Mouse (Mus musculus): ENCODE measurements at regions not wholly inside any gene's neighbourhood (a gene's known extent, or its start where the extent isn't known, plus 50 kb on each side); places are given as distances from the start of the nearest gene placed in this dataset.
"Not testable (repeated sequence)": the region's sequence is repeated elsewhere in the genome, so short reads cannot be mapped to it uniquely, and the experiment has no call there.

DNA sequence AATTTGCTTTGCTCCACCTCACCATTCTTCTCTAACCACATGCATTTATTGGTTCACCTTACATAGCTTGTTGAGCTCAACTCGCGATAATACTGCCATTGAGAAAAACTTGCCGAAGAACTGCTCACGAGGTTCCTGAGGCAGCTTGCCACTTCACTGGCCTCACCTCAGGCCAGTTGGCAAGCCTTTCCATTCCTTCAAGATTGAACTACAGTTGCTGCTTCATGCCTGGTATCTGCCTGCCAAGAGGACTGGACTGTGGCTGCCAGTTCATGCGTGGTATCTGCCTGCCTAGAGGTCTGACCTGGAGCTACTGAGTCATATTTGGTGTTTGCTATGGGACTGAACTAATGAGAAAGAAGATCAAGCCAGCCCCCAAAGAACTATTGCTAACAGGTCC is 420.9 kb downstream of the 1190002N15Rik start:
- CTCF ChIA-PET: interaction anchor here (0.6 kb wide), 1 partner anchor 26 kb away, joined by 4 read pairs; no protein-coding TSS in a partner anchor

DNA sequence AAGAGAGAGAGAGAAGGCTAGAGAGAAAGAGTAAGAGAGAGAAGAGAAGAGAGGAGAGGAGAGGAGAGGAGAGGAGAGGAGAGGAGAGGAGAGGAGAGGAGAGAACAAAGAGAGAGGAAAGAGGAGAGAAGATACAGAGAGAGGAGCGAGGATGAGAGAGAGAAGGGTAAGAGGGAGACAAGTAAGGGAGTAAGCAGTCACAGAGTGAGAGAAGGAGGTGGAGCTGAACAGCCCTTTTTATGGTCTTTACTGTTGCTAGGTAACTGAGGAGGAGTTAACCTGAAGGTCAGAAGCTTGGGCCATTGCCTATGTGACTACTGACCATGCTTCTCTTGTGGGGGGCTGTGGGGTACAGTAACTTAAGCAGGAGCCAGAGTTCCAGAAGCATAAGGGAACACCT is 430.2 kb downstream of the 1190002N15Rik start:
- CTCF ChIA-PET: not testable (repeated sequence)

DNA sequence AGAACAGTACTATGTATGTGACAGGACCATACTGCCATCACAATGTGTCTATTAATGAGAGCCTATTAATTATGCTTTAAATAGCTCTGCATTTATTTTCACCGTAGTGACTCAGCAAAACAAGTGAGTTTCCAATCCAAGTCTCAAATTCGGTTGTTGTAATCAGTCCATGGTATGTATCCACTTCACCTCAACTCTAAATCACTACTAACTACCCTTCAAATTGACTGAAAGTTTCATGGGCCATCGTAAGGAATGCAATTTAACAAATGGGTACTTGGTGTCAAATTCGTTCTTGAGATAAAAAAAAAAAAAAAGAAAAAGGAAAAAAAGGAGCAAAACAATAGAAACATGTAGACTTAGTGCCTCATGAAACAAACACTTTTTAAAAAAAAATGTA is 433.2 kb downstream of the 1190002N15Rik start:
- CTCF ChIA-PET: interaction anchor here (0.7 kb wide), 1 partner anchor 30 kb away, joined by 5 read pairs; no protein-coding TSS in a partner anchor

DNA sequence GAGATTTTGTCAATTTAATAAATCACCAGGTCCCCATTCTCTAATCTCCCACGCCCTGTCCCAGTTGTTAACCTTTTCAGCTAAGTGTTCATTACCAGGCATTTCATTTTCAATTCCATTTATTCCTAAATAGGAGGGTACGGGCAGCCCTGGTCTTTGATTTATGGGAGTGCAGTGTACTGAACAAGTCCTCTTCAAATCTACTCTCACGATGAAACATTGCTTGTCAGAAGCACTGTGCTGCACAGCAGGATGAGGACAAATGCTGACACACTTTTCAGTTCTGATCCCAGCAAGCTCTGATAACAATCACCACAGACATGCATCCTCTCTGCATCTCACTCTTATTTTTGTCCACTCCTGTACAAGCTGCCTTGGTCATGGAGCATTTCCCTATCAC is 435.9 kb downstream of the 1190002N15Rik start:
- CTCF ChIA-PET: no interaction called here

DNA sequence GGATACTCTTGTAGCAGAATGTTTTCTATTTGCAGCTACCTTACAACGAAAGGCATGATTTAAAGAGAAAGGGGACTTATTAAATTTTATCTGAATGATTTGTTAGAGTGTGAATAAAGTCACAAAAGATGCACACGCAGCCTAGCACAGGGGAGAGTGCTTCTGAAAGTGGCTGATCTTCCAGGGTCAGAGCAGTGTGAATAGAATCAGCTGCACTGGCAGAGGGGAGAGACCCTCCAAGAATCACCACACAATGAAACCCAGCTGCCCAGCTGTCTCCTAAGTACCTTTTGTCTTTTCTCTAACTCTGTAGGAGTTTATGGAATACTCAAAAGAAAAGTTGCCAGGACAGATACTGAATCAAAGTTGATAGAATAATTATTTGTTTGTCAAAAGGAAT is 443.1 kb downstream of the 1190002N15Rik start:
- CTCF ChIA-PET: no interaction called here

DNA sequence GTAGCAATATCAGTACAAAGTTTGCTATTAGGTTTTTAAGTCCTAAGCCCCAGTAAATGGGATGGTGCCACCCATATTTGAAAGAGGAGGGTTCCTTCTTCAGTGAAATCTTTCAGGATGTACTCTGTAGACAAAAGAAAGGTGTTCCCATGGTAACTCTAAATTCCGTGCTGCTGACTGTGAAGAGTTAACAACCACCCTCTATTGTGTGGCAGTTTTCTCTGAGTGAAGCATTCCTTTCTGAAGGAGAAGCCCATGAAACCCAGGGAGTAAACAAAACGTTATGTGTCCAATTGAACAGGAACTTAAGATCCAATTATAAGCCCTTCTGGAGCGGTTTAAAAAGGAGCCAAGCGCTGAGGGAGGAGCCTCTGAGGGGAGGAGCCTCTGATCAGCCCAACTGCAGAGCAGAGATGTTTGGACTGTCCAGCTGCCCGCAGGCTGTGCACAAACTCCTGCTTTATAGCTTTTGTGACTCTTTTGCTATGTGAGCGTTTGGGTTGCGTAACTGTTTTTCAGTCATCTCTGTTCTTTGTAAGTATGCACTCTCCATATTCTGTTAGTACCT is 446.1 kb downstream of the 1190002N15Rik start:
- CTCF ChIA-PET: no interaction called here

DNA sequence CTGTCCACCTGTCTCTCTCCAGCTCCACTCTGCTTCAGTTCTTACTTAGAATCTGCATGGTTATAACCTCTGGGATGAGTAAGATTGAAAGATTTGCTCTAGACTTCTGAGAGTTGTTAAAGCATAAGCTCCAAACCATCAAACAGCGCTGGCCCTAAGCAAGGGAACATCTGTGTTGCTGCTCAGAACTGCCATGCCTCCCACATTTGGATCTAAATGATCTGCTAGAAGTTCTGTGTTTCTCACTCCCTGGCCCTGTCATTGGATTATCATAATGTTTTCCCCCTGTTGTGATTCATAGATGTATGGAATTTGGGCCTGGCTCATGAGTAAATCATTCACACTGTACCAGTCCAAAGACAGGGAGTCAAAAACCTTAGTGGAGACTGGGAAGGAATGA is 448.1 kb downstream of the 1190002N15Rik start:
- CTCF ChIA-PET: no interaction called here

DNA sequence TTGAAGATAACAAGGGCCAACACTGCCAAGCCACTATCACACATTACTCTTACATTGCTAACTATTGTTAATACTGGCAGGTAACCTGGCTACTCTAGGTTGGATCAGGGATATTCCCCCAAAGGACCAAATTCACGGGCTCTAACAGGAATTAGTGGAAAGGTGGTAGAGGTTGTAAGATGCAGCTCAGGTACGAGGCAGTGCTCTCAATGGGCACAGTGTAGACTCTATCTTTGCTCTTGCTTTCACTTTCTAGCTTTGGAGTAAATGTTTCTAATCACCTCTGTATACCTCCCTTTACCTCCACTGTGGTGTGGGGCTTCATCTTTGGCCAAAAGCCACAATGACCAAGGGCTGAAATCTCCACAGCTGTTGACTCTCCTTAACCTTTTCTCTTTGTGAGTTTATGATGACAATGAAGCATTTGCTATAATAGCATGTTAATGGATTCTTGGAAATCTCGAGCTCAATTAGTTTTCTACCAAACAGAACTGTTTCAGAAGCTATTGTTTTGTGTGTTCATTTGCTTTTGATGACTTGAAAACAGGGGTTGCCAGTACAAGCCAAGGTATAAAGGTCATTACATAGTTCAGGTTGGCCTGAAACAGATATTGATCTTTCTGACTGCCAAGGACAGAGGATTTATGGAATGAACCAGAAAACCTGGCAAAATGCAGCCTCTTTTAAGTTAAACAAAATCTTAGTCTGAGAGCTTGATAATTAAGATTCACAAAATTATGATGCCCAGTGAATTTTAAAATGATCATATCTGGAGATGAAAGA is 454.1 kb downstream of the 1190002N15Rik start:
- CTCF ChIA-PET: no interaction called here

DNA sequence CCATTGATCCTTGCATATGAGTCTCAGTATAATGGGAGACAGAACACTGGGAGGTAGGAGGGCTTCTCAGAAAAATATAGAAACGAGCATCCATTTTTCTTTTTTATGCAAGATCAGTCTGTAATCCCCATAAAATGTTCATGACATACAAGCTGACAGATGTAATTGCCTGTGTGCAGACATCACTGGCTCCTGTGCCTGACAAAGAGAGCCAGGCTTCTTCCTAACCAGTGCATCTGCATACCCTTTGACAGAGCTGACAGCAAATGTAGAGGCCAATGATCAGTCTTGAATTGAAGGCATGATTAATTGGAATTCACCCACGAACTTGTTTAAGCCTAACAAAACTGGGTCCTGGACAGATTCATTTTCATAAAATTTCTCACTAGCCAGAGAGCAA is 463.0 kb downstream of the 1190002N15Rik start:
- CTCF ChIA-PET: no interaction called here

DNA sequence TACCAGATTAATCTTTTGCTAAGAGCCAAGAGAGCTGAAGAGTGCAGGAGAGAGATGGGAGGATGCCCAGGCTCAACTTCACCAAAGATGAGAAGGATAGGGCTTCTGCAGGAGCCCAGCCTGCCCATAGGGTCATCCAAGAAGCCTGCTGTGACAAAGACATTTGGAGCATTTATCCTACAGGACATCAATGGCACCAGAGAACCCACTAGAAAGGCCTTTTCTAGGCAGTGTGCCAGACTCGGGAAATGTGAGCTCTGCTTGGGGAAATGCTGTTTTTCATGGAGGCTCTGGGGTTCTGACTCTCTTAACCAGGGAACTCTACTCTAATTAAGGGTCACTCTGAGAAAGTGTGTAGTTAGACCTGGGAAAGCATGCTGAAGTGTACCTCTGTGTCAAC is 470.8 kb downstream of the 1190002N15Rik start:
- CTCF ChIA-PET: no interaction called here

DNA sequence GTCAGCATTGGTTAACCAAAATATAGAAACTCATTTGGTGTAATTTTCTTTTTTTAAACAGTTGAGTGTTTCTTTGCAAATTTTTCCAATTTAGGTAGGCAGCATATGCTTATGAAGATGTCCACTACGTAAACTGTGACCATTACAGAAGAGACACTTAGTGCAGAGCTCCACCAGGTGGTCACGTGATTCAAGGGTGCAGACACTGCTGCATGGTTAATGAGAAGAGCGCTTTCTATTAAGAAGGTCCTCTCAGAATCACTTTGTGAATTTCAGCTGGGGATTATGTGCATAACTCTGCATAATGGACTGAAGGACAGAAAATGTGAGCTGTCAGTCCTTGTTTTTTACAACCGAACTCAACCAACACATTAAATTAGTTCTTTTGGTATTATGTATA is 484.7 kb downstream of the 1190002N15Rik start:
- CTCF ChIA-PET: no interaction called here

DNA sequence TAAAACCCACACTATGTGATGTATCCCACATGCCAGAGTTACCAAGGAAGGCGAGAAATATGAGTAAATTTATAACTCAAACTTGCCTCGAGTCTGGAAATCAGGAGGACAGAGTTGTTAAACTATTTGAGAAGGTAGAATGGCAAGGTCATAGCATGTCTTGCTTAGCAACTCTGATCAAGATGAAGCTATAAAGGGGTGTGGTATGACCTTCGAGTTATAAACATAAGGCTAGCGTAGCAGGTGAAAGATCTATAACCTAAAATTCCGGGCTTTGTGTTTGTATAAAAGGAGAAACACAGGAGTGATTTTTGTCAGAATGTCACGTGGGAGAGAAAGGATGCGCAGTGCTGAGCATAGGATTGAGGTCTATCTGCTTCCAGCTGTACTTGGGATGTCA is 490.0 kb downstream of the 1190002N15Rik start:
- CTCF ChIA-PET: no interaction called here

DNA sequence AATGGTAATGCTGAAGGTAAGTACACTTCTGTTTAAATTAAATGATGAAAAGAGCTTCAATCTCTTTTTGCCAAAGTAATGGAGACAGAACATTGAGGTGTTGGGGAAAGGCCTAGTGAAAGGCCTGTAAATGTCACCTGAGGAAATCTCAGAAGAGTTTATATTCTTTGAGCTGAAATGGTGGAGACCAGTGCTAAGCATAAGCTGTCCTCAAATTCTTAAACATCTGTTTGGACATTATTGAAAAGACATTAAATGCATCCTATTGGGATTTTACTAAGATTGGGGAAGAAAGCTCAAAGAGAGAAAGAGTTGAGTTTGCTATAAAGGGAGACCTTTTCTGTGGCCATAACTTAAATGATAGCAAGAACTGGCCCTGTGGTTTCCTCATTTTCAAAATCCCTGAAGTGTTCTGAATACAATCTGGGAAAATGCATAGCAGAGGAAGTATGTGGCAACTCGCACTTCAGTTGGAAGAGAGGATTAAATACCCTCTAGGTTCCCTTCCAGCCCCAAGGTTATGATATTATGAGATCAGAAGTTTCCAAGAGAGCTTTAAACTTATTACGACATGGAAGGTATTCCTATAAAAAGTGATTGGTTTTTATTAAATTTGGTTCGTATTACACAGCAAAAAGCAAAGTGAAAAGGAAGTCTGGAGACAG is 492.3 kb downstream of the 1190002N15Rik start:
- CTCF ChIA-PET: no interaction called here

DNA sequence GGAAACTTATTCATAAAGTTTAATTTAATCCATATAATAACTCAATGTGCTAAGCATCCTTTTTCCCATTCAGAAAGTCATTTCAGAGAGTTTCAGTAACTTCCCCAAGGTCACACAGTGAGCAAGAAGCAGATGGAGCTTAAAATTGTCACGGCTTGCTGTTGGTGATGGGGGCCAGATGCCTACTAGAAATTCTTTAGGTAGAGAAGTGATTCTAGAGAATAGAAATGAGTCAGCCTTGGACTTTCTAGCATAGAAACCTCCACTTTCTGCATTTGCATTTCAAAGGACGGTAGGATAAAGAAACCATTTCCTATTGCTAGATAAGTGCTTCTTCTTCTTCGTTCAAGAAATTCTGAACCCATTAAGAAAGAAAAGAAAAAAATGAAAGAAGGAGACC is 514.1 kb downstream of the 1190002N15Rik start:
- CTCF ChIA-PET: no interaction called here

DNA sequence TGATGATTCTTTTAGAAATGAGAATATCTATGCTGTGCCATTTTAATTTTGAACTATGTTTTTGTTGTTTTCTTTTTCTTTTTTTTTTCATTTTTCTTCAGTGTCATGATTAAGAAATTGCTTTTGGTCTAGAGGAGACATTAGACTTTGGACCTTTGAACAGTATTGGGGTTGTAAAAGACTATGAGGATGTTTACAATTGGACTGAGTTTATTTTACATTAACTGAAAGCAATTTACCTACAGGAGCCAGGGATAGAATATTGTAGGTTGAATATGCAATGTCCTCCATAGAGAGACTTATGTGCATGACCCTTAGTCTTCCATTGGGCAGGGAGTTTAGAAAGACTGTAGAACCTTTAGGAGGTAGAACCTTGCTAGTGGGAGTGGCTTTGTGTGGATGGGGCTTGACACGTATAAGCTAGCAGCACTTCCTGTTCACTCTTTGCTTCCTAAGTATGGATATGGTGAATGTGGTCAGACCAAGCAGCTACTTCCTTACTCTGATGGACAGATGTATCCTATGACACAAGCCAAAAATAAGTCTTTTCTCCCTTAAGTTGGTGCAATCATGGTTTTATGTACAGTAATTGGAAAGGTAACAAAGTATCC is 516.5 kb downstream of the 1190002N15Rik start:
- CTCF ChIA-PET: no interaction called here

DNA sequence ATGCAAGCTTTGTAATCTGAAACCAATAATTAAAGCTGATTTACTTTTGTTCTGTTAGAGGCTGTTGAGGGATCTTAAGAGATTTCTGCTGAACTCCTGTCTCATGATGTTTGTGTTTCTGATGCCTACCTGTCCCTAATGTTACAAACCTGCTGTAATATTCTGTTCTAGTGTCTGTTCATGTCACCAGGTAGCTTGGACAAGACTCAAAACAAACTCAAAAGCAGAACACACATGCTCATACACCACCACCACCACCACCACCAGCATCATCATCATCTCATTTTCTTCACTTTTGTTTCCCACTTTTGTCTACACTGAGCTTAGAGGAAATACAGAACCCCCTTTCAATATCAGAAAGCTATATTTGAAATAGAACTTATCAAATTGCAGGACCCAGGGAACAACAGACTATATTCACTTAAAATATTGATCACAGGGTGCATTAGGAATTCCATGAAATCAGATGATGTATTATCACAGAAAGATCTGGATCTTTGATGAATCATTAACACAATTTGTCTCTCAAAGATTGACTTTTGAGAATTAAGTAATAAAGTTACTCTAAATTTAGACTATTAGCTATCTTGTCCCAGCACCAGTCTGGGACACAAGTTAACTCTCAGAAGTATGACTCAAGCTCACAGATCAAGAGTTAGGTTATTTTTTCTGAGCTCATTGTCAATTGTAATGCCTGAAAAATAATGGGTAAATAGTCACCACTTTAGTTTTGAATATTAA is 521.0 kb downstream of the 1190002N15Rik start:
- CTCF ChIA-PET: no interaction called here

DNA sequence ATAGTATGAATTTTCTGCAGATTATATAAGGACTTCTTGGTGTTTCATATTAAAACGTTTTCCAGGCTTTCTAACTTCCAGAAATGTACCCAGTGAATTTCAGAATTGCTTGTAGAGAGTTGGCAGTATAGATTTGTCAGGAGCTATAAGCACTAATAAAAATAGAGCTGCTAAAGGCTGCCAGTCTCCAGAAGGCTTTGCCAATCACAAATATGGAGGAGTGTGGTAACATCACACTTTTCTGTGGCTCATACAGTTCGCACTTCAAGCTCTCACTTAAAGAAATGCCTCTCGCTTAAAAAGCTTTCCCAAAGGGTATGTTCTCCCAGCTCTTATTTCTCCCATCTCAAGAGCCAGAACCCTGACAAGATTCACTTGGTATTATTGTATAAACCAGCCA is 545.7 kb downstream of the 1190002N15Rik start:
- CTCF ChIA-PET: no interaction called here

DNA sequence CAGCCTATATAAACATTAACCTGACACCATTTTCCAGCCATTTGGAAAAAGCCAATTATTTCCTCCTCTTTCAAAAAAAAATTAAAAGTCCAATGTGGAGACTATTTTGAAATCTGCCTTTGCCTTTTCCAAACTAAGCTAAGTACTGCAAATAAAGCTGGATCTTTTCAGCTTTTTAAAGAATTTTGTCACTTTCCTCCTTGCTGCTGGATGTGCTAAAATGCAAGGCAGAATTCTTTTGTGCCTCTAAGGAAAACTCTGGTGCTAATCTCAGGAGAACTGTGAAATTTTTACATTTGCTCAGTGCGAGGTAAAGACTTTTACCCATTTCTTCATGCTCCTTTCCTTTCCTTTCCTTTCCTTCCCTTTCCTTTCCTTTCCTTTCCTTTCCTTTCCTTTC is 546.7 kb downstream of the 1190002N15Rik start:
- CTCF ChIA-PET: no interaction called here

DNA sequence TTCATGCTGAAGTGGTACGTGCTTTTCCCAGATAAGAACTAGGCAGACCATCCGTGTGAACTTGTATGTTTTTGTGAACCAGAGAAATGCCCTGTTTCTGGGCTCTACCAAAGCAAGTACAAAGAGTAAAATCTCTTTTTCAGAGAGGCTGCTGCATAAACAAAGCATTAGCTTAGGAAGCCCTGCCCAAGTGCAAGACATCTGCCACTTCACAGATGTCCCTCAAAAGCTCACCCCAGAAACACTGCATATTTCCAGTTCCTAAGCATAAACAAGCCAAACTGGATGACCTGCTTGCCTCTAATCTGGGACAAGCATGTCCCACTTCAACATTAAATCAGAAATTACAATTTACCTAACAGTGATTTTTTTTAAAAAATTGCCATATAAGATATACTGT is 556.7 kb downstream of the 1190002N15Rik start:
- CTCF ChIA-PET: no interaction called here

DNA sequence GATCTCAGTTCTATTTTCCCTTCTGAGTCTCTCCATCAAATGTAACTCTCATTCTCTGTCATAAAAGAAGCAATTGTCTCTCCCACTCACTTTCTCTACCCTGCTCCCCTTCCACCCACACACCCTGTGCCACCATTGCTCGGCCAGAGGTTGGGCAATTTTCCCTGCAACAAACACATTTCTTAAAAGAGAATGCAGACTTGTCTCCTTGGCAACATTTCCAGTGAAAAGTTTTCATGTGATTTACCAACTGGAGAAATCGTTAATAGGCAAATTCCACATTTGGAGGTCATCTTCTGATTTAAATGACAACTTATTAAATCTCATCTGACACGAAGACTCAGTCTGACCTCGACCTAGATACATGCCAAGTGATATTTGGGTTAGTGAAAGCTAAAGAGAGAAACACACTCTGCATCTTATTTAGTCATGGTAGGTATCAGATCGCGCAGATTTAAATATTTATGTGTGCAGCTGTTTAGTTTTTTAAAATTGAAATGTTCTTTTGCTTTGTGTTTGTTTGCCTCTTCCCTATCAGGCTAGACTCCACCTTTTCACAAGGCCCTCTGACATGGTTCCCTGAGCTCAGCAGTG is 568.1 kb downstream of the 1190002N15Rik start:
- CTCF ChIA-PET: no interaction called here

DNA sequence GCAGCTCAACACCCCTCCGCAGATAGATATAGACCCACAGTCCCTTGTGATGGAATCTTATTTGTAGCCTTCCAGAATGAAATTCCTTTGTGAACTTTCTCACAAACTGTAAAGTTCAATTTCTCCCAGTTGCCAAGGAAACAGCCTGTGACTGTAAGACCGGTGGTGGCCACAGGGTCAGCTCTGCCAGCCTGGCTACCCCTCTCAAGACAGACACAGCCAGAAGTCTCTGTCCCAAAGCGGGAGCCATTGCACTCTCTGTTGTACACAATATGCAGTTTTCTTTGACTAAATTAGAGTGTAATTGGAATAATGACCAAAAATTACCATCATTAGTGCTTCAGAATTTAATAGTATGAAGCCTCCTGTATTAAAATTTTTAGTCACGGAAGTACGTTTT is 568.8 kb downstream of the 1190002N15Rik start:
- CTCF ChIA-PET: no interaction called here

Data from spleen, embryonic (tissue).